Mouse (Mus musculus): Measurements from ENCODE around the gene Adam22.

The Adam22 gene

DNA sequence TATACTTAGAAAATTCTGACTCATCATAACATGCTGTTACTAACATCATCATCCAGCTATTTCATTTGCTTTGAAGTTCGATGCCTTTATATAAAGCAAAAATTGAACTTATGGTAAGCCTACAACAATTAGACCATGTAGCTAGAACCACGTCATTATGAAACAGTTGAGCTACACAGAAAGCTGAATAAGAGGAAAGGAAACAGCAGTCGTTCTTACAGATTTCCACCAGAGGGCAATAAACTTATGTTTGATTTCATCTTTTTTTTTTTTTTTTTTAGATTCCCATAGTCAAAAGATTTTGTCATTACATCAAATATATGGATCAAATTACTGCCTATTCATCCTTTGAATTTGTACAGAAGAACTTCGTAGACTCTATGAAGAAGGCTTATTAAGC, 203.2 kb downstream of the Adam22 start:
- peak; percentile 36 for DNase-seq (ENCODE audit: low spot score)

DNA sequence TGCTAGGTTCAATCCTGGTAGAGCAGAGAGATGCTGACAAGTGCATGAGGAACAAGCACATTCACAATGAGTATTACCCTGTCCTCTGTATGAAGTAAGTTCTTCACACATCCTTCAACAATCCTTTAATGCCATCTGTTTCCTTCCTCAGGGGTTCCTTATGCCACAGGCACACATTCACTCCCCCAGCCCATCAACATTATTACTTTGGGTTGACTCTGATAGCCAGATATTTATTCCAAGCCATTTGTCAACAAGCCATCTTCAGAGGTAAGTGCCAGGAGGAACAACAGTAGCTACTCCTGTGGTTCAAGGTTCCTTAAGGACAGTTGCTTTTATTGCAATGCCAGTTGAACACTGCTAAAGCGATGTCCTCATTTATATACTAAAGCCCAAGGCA, 216.3 kb downstream of the Adam22 start:
- DNase-seq (ENCODE audit: low spot score) = no peak

GRCm38 (mm10) chr5:8146146-8146545, 221.8 kb downstream of the Adam22 start:
- no peak for DNase-seq (ENCODE audit: low spot score)

DNA sequence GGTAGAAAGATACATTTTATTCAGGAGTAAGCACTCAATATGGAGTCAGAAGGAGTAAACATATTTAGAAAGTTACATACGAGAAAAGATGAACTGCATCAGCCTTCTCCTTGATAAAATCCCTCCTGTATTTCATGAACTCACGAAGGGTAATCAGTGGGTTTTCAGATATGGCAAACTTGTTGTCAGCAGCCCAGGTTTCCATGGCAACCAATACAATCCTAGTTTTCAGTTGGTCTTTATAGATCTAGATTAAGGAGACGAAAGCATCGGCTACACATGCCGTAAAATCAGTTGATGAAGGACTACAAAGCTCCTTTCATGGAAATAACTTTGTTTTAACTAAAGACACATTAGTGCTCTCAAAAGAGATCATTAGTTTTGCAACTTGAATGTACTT, 222.5 kb downstream of the Adam22 start:
- peak; percentile 40 for DNase-seq (ENCODE audit: low spot score)

DNA sequence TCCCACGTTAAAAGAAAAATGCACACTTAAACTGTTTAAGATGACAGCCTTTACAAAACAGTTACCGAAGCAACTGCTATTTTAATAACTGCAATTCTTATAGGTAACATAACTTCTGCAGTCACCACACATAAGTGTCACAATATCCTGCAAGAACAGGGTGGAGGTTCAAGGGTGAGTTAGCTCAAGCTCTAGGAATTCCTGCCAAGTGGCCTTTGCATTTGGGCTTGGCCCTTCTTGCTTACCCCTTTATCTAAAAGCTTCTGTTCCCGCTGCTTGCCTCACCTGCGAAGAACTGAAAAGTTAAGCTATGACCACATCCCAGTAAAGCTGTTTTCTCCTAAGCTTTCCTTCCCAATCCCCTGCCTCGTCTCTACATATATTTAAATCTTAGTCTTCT, 235.4 kb downstream of the Adam22 start:
- DNase-seq (ENCODE audit: low spot score) = no peak

DNA sequence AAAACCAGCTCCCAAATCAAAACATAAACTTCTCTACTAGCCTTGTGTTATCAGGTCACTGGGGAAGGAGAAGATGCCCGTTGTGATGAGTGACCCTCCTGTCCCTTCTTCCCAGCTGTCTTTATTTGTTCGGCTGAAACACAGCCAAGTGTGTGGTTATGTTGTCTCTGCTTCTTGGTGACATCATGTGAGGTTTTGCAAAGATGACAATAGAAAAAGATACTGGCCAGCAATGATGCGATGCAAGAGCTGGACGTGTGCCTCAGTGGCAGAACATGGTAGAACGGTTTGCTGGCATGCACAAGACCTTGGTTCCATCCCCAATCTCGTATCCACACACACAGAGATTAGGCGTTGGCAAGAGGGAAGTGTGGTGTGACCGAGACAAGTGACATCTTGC, 236.0 kb downstream of the Adam22 start:
- no peak for DNase-seq (ENCODE audit: low spot score)

- no peak for DNase-seq (ENCODE audit: low spot score)
These were observed 238.2 kb downstream of the Adam22 start for GRCm38 (mm10) chr5:8129750-8130149.

DNA sequence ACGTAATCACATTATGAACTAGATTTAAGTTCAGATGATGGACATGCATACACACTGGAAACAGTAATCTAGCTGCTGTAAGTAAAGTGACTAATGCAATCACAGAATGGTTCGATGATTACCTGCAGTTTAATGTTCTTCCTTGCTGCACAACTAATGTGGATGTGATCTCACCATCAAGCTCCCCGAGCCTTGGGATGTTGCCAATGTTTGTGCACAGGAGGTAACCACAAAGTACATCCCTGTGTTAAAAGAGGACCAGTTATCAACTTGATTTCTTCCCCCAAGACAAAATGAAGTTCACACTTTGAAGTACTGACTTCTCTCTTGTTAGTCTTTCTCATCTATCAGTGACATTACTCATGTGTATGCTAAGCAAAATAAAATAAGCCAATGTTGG, 247.0 kb downstream of the Adam22 start:
- DNase-seq (ENCODE audit: low spot score) = no peak

GRCm38 (mm10) chr5:8120087-8120486, 247.9 kb downstream of the Adam22 start:
- no peak for DNase-seq (ENCODE audit: low spot score)

GRCm38 (mm10) chr5:8116561-8117168, 251.3 kb downstream of the Adam22 start:
- no peak for DNase-seq (ENCODE audit: low spot score)

DNA sequence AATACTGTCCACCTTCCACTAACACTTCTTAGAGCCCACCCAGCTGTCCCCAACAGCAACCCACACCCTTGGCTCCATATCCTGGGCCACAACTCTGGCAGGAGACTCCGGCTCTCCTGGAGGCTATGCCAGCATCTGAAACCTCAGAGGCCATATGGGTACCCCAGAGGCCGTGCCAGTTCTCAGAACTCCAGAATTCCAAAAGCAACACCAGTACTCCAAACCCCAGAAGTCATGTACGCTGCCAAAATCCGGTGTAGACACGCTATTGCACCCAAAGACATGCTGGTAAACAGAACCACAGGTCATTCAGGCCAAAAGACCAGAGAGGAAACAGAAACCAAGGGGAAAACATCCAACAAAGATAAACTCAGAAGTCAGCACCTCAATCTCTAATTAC, 255.7 kb downstream of the Adam22 start:
- DNase-seq (ENCODE audit: low spot score) = no peak

DNA sequence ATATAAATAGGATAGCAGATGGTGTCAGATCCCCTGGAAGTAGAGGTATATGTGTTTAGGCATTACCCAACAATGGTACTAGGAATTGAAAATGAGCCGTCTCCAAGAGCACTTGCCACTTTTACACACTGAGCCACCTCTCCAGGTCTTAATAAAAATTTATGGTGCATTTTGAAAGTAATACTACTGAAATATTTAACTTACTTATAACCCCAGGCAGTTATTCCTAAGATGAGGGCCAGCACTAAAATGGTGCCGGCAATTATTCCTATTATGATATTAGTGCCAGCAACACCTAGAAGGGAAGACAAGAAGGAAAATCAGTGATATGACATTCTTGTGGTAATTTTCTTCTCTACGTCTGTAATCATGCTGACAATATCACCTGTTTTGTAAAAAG, 256.3 kb downstream of the Adam22 start:
- DNase-seq (ENCODE audit: low spot score) = no peak

DNA sequence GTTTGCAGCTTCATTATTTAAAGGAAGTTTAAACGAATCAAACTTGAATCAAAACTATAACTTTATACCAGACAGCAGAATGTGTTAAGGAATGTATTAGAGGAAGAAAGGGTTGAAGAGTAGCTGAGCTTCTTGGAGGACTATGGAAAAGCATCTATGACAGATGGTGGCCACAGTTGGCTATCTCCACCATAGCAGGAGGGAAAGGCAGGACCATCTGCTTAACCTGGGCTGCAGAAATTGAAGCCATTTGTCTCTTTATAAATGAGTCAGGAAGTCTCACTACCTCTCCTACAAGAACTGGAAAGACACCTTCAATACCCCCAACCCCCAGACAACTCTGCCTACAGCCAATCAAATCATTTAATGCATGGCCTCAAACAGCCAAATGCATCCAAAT, 272.3 kb downstream of the Adam22 start:
- no peak for DNase-seq (ENCODE audit: low spot score)

DNA sequence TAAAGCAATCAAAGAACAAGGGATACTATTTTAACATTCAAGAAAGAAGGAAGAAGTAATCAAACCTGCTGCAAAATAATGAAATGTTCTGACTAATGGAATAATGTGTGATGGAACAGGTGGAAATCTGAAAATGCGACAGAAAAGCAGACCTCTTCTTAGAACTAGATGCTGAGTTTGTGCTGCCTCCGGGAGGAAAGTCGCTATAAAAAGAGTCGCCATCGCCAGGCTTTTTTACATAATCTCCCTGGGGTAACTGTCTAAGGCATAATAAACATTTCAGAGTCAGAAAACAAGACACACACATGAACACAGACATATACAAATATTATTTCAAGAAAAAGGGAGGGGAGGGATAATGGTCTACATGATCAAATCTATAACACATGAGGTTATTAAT, 273.0 kb downstream of the Adam22 start:
- no peak for DNase-seq (ENCODE audit: low spot score)

GRCm38 (mm10) chr5:8088147-8088546, 279.8 kb downstream of the Adam22 start:
- no peak for DNase-seq (ENCODE audit: low spot score)

- no peak for DNase-seq (ENCODE audit: low spot score)
These were observed 282.3 kb downstream of the Adam22 start for GRCm38 (mm10) chr5:8085661-8086060.

DNA sequence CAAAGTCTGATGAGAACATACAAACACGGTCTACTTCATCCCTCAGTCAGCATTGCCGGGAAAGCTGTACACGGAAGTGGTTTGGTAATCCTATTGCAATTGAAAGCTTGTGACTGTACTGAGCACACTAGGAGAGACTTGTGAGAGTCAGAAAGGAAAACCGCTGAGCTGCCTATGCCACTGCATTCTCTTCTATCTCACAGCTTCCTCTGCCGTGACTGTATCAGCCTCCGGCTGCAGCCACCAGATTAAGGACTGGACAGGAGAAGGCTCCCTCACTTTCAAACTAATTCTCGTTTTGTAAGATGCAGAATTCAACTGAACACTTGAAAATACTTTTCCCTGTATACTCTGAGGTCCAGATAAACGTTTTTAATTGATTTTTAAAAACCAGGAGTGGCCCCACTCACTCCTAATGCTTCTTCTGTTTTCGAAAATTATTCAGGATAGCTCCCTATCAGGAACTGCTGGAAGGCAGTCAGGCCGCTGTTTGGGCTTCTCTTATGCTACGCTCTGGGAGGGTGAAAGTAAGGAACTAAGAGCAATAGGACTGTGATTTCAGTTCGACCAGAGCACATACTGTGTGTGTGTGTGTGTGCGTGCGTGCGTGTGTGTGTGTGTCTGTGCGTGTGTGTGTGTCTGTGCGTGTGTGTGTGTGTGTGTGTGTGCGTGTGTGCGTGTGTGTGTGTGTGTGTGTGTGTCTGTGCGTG, 285.0 kb downstream of the Adam22 start:
- no peak for DNase-seq (ENCODE audit: low spot score)

DNA sequence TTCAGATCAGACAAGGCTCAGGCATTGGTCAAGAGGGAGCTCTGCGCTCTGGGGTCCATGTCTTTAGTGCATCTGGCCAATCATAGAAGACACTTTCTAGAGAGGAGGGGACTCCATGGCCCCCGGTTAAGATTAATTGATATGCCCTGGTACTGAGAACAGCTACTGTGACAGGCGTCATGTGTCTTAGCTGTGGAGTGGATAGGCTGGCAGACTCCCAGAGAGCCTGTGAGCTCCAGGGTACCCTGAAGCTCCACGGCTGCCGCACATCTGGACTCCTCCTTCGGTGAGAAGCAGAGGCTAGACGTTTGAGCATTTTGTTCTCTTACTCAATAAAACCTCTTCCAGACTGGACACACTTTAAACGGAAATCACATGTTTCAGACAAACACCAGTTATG, 290.5 kb downstream of the Adam22 start:
- DNase-seq (ENCODE audit: low spot score) = no peak

GRCm38 (mm10) chr5:8073901-8074561, 293.9 kb downstream of the Adam22 start:
- no peak for DNase-seq (ENCODE audit: low spot score)

- no peak for DNase-seq (ENCODE audit: low spot score)
These were observed 294.6 kb downstream of the Adam22 start for GRCm38 (mm10) chr5:8073406-8073805.

DNA sequence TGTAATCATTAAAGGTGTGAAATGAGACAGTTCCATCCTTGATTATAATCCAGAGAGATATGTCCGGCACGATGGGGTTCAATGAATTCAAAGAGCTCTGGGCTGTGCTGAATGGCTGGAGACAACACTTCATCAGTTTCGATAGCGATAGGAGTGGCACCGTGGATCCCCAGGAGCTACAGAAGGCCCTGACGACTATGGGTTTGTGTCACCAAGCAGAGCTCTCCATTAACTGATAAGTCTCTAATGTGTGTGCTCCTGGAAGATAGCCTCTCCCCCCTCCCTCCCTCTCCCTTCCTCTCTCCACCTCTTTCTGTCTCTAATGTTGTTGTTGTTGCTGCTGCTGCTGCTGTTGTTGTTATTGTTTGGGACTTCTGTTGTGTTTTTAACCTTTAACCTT, 304.8 kb downstream of the Adam22 start:
- DNase-seq (ENCODE audit: low spot score) = no peak

DNA sequence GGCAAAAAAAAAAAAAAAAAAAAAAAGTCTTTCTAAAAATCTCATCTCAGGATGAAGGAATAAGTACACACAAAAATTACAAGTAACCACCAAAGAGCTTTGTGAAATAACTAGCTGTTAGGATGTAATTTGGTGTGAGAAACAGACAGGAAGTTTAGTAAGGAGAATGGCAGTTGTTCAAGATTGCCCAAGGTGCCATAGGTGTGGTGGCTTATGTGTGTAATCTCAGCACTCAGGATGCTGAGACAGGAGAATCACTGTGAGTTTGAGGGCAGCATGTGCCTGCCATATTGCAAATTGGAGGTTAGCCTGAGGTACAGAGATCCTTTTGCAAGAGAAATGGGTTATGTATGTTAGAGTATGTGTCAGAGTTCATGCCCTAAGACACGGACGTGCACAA, 305.5 kb downstream of the Adam22 start:
- no peak for DNase-seq (ENCODE audit: low spot score)

DNA sequence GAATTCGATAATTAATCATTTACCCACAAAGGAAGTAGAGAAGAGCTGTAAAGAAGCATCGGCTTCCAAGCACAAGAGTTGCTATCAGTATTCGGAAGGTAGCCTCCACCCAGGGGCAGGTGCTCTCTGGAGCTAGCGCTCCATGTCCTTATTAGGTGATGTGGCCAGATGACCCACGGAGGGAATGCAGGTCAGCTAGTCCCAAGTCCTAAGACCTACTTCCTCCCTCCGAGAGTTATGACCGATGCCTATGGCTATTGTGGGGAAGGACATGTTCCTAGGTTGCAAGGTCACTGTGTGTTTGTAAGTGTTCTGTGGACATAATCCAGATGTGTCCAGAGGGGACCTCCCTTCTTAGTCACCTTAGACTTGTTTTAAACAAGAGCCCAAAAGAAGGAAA, 309.9 kb downstream of the Adam22 start:
- DNase-seq (ENCODE audit: low spot score) = no peak

DNA sequence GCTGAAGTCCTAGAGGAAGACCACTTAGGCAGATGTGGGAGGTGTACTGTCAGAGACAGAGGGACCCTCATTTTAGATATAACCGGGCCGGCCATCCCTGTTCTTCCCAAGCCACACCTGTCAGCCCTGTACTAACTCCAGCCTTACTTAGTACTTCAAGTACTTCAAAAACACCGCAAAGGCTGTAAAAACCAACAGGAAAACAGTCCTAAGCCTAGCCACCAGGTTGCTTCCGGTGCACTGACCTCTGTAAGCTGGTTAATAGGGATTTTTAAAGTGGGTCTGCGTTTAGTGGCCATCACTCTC, 311.0 kb downstream of the Adam22 start:
- DNase-seq (ENCODE audit: low spot score) = no peak

Data from embryo, embryonic 10.5 days (tissue).